Mouse (Mus musculus): Measurements from ENCODE around the gene Lce1h.

Gene Lce1h

DNA sequence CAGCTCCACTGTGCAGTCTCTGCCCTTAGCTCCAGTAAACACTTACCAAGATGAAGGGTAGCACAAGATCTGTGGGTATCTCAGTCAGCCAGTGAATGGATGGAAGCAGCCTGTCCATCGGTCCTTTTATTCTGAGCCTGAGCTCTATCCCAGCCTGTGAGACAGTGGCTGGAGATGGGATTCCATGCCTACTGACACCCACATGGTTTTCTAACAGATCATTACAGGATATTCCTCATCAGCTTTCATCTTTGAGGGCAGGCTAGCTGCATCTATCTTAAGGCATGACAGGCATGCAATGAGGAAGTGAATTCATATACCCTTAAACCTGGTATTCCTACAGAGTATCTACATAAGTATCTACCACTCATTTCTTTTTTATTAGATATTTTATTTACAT, at the start of gene Lce1h:
Gene Lce1h, minus strand, starts transcription at position 101 of the 400 bp plus-strand sequence.
- DNase-seq (ENCODE audit: low read depth in 1 of 2, low spot score in 2 of 2) = no peak

DNA sequence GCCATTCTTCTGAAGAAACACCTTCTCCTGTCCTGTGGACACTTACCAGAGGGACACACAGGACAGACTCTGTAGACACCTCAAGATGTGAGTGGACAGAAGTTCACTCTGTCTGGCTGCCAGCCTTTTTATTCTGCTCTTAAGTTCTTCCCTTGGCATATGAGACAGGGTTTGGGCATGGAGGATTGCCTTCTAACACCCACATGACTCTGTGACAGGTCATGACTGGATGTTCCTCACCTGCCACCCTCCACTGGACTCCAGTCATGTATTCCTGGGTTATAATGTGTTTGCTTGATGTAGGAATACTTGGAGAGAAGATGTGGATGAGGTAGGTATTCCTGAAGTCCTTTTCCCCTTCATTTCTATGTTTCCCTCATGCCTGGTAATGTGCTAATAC, 42.9 kb upstream of the Lce1h start, which contains the start of gene Lce1k:
Gene Lce1k, minus strand, starts transcription at position 101 of the 400 bp plus-strand sequence.
- DNase-seq (ENCODE audit: low read depth in 1 of 2, low spot score in 2 of 2) = no peak

DNA sequence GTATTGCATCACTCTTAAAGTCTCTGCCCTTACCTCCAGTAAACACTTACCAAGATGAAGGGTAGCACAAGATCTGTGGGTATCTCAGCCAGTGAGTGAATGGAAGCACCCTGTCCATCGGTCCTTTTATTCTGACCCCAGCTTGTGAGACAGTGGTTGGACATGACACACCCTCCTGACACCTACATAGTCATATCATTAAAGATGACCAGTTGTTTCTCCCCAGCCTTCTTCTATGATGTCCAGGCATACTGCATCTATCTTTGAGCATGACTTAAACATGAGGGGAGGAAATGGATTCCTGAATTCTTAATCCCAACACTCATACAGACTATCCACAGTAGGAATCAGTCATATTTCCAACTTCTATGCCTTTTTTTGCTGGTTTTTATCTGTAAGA, 25.5 kb upstream of the Lce1h start, which contains the start of gene Lce1j:
Gene Lce1j, minus strand, starts transcription at position 101 of the 400 bp plus-strand sequence.
- DNase-seq (ENCODE audit: low read depth in 1 of 2, low spot score in 2 of 2) = no peak

DNA sequence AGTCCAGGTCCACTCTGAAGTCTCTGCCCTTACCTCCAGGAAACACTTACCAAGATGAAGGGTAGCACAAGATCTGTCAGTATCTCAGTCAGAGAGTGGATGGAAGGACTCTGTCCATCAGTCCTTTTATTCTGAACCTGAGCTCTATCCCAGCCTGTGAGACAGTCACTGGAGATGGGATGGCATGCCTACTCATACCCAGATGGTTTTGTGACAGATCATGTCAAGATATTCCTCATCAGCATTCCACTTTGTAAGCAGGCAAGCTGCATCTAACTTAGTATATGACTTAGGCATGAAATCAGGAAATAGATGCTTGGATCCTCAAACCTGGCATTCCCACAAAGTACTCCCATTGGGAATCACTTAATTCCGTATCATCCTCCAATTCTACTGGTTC, 13.9 kb upstream of the Lce1h start, which contains the start of gene Lce1i:
Gene Lce1i, minus strand, starts transcription at position 101 of the 400 bp plus-strand sequence.
- no peak for DNase-seq (ENCODE audit: low read depth in 1 of 2, low spot score in 2 of 2)

DNA sequence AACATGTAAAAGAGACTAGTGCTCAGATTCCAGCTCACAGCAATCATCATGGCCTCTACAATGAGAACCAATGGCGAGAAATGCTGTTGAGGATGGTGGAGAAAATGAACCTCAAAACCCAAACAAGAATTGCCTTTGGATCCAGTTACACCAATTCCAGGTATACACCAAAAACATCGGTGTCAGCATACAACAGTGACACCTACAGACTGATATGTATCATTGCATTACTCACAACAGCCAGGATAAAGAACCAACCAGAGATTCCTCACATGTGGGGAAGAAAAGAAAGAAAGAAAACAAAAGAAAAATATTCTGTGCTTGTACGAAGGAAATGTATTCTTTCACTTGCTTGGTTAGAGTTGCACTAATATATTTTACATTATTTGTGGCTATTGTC, 6.7 kb upstream of the Lce1h start:
- no peak for DNase-seq (ENCODE audit: low read depth in 1 of 2, low spot score in 2 of 2)

DNA sequence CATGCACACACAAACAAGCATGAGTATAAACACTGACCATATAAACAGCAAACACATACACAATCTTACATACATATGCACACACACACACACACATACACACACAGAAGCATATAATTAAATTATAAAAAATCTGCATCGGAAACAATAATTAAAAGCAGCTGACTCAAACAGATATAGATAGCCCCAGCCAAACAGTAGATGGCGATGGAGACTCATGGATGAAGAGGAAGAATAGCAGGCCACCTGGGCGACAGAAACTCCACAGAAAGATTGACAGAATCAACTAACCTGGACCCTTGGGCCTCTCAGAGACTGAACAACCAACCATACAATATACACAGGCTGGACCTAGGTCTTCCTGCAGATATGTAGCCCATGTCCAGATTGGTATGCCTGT, 11.7 kb downstream of the Lce1h start:
- DNase-seq (ENCODE audit: low read depth in 1 of 2, low spot score in 2 of 2) = no peak

DNA sequence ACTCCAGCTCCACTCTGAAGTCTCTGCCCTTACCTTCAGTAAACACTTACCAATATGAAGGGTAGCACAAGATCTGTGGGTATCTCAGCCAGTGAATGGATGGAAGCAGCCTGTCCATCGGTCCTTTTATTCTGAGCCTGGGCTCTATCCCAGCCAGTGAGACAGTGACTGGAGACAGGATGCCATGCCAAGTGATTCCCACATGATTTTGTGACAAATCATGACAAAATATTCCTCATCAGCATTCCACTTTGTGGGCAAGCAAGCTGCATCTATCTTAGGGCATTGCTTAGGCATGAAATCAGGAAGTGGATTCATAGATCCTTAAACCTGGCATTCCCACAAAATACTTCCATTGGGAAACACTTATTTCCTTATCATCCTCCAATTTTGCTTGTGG, 12.6 kb downstream of the Lce1h start, which contains the start of gene Lce1g:
Gene Lce1g, minus strand, starts transcription at position 101 of the 400 bp plus-strand sequence.
- no peak for DNase-seq (ENCODE audit: low read depth in 1 of 2, low spot score in 2 of 2)

DNA sequence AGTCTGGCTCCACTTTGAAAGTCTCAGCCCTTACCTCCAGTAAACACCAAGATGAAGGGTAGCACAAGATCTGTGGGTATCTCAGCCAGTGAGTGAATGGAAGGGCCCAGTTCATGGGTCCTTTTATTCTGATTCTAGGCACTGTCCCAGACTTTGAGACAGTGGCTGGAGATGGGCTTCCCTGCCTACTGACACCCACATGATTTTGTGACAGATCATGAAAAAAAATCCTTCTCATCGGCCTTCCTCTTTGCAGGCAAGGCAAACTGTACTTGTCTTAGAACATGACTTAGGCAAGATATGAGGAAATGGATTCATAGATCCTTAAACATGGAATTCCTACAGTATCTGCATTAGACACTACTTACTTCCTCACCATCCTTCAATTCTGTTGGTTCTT, 25.9 kb downstream of the Lce1h start, which contains the start of gene Gm38119:
Gene Gm38119, minus strand, starts transcription at position 101 of the 400 bp plus-strand sequence.
- no peak for DNase-seq (ENCODE audit: low read depth in 1 of 2, low spot score in 2 of 2)

DNA sequence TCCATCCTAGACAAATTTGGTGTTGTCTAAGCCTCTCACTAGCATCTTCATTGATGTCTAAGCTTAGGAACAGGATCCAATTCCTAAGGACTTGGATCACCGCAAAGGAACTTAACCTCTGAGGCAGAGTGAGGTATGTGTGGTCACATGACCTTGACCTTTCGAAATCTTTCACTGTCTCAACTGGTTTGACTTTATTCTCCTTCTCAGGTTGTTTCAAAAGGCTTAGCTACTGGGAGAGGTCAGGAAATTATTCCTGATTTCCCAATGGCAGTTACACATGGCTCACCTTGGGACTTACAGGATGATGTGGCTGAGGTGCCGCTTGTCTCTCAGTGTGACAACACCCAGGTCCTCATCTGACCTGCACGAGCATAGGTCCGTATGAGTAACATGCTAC, 42.2 kb downstream of the Lce1h start:
- DNase-seq (ENCODE audit: low read depth in 1 of 2, low spot score in 2 of 2) = no peak

DNA sequence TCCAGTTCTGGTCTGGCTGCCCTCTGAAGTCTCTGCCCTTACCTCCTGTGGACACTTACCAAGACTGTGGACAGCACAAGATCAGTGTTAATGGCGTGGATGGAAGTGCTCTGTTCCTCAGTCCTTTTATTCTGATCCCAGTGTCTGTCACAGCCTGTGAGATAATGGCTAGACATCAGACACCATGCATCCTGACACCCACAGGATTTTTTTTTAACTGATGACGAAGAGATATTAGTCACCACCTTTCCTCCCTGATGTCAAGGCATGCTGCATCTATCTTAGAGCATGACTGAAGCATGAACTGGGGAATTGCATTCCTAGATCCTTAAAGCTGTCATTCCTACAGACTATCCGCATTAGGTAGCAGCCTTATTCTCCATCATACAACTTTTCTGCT, 44.6 kb downstream of the Lce1h start, which contains the start of gene Lce1f:
Gene Lce1f, minus strand, starts transcription at position 101 of the 400 bp plus-strand sequence.
- DNase-seq (ENCODE audit: low read depth in 1 of 2, low spot score in 2 of 2) = no peak

DNA sequence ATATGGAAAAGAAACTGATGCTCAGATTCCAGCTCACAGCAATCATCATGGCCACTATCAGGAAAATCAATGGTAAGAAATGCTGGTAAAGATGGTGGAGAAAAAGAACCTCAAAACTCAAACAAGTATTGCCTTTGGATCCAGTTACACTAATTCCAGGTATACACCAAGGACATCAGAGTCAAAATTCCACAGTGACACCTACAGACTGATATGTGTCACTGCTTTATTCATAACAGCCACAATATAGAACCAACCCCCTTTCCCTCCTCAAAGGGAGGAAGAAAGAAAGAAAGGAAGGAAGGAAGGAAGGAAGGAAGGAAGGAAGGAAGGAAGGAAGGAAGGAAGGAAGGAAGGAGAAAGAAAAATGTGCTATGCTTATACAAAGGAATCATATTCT, 49.7 kb downstream of the Lce1h start:
- DNase-seq (ENCODE audit: low read depth in 1 of 2, low spot score in 2 of 2) = no peak

All from monocyte, adult 2 months (primary cell).